Mouse (Mus musculus) cerebral cortex, adult 2 months (tissue): ENCODE data around the gene N4bp2.

Experiments
- WGBS: fragments of 180-500 bp; shearing (Covaris S2); methylation state at CpG from one replicate; pipeline ENCODE4 v1.1.7; 2018; 5-methylcytosine and 5-hydroxymethylcytosine counted together

The N4bp2 gene

DNA sequence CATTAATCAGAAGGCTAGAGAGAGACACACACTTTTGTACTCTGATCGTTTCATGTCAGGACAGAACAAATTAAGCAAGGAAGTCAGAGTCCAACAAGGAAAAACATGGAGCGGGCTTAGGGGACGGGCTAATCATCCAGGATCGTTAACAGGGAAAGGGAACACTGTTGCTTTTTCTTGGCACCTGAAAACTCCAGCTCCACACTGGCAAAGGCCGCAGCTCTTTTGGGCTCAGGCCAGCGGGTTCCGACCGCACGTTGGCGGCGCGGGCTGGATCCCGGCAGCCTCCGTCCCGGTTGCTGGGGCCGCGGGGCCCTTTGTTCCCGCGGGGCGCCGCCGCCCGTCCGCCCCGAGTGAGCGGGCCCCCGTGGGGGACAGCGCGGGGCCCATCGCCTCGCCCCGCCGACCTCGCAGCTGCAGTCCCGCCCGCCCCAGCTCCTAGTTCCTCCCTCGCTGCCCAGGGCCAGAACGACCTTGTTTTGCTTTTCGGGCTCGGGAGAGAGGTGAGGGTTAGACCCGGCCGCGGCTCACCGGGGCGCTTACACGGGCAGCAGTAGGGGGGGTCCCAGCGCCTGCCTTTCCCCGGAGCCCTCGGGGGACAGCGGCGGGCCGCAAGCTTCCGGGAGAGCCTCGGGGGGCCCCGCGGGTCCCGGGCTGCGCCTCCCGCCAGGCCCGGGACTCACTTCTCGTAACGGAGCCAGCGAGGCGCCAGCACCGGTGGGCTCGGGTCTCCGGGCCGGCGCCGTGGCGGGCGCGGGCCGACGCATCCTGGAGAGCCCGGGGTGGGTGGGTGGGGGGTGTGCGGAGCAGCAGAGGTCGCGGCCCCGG is at the start of gene N4bp2:
Gene N4bp2, plus strand, starts transcription at position 434 of the 828 bp plus-strand sequence.
- WGBS: under 1% methylated on average over 80 of the region's 80 CpGs

DNA sequence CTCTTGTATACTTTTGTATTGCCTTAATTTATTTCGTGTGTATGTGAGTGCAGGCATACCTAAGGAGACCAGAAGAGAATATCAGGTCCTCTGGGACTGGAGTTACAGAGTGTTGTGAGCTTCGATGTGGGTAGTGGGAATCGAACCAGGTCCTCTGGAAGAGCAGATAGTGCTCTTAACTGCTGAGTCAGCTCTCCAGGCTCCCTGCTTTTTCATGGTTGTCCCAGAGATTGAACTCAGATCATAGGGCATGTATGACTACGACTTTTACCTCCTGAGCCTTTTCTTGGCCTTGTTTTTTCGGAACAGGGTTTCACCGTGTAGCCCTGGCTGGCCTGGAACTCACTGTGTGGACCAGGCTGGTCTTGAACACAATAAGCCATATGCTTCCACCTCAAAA is 48.2 kb upstream of the N4bp2 start:
- WGBS: 92% methylated on average over 6 of the region's 6 CpGs

DNA sequence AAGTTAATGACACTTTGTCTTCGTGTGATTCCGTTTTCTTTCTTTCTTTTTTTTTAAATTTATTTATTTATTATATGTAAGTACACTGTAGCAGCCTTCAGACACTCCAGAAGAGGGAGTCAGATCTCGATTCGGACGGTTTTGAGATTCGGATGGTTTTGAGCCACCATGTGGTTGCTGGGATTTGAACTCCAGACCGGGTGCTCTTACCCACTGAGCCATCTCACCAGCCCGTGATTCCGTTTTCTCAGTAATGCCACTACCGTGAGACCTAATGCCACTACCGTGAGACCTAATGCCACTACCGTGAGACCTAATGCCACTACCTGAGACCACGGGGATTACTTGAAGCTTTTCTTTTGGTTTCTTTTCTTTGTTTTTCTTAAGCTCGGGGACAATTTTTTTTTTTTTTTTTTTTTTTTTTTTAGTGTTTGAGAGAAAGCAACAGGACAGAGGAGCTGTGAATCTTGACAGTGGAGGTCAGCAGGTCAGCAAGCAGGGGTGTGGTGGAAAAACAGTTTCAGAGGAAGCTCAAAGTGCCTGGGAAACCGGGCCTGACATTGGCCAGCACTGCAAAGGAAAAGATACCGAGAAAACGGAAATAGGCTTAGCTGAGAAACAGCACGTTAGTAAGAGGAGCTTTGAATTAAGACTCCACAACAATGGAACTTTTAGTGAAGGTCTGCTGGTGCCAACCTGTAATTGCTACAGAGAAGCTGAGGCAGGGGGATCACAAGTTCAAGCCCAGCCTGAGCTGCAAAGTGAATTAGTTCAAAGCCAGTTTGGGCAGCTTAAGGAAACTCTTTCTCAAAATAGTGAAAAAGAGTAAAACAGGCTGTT is 46.0 kb upstream of the N4bp2 start:
- WGBS: 85% methylated on average over 18 of the region's 18 CpGs

DNA sequence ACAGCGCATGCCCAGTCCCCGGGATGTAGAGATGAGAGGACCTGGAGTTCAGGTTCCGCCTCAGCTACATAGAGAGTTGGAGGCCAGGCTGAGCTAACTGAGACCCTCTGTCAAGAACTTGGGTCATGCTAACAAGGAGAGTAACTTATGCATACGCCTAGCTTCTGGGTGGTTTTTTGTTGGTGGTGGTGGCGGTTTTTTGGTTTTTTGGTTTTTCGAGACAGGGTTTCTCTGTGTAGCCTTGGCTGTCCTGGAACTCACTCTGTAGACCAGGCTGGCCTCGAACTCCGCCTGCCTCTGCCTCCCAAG is 45.5 kb upstream of the N4bp2 start:
- WGBS: 97% methylated on average over 8 of the region's 8 CpGs

DNA sequence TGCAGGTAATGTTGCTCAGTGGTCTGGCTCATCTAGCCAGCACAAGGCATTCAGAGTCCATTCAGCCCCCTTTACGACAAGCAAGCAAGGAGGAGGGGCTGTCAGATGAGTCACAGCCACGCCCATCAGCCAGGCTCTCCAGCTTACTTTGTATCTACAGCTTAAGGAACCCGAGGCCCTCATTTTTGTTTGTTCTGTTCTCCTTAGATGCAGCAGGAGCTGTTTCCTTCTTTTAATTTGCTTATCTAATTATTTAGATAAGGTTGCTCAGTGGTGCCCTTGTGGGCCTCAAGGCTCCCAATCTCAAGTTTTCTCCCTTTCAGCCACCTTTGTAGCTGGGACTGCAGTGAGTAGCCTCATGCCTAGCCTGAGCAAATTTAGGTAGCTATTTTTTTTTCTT is 45.0 kb upstream of the N4bp2 start:
- 52% methylated on average over 3 of the region's 3 CpGs for WGBS

DNA sequence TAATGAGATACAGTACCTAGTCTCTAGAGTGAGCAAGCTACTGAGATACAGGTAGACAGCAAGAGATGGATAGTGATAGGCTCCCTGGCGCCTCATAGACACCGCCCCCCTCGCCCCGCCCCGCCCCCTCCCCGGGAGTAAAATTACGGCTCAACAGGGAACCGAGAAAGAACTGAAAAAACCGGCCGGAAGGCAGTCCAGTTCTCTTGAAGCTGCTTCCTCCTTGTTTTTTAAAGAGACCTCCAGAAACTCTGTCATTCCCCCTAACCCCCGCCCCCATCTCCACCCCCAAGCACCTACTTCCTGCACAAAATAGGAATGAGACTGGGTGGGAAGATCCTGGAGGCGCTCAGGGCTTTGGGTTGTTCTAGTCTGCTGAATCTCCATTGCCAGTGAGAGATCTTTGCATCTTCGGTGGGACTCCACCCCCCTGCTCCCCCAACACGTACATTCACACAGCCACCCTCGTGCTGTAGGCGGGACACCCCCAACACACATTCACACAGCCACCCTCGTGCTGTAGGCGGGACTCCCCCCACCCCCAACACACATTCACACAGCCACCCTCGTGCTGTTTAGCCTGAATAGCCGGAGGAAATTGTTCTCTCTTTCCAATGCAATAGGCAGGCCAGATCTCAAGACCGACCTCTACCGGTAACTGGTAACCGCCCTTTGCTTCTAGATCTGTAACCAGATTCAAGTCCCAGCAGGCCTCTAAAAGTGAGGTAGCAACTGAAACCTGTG is 38.8 kb upstream of the N4bp2 start:
- WGBS: 1% methylated on average over 23 of the region's 23 CpGs

DNA sequence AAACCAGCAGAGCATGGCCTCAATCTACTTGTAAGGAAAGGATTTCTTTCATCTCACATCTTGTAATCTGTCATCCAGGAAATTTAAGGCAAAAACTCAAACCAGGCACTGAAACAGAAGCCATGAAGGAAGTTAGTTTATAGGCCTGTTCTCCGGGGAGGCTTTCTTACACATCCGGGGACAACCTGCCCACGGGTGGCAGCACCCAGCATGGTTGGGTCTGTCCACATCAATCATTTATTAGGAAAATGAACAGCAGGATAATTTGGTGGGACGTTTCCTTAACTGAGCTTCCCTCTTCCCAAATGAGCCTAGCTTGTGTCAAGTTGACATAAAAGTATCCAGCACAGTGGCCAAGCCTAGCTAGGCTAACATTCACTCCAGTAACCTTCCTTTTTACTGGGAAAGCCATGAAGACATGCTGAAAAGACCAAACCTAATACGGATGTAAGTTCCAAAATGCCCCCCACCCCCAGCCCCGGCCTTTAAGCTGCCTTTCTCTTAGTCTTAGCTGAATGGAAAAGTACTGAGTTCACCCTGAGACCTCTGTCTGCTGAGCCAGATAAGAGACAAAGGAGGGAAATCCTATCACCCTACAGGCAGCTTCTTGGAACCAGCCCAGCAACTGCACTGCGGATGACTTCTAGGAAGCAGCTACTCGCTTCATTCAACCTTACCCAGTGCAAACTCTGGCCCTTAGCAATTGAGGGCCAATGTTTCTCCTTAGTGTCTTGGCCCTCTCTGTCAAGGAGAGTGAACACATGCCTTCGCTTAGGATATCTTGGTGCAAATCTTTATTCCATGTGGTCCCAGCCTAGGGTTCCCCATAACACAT is 31.9 kb upstream of the N4bp2 start:
- 61% methylated on average over 9 of the region's 9 CpGs for WGBS

DNA sequence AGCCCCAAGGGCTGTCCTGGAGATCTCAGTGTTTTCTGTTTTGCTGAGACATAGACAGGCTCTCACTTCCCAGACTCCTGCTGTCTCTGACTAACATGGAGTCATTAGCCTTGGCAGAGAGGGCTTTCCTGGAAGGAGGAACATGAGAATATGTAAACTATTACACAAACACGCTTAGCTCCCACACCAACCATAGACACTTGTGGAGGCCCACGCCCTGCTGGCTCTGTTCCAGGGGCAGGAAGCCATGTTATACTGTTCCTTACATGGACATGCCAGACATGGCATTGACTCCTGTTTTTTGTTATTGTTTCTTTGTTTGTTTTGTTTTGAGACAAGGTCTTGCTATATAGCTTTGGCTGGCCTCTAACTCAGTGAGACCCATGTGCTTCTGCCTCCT is 27.7 kb upstream of the N4bp2 start:
- 73% methylated on average over 2 of the region's 2 CpGs for WGBS

DNA sequence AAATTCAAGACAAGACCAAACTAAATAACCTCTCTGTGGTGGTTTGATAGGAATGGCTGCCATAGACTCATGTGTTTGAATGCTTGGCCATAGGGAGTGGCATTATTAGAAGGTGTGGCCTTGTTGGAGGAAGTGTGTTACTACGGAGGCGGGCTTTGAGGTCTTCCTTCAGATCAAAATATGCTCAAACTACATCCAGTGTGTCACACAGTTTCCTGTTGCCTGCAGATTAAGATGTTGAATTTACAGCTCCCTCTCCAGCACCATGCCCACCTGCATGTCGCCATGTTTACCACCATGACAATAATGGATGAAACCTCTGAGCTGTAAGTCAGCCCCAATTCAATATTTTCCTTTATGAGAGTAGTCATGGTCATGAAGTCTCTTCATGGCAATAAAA is 24.0 kb upstream of the N4bp2 start:
- 95% methylated on average over 3 of the region's 3 CpGs for WGBS

DNA sequence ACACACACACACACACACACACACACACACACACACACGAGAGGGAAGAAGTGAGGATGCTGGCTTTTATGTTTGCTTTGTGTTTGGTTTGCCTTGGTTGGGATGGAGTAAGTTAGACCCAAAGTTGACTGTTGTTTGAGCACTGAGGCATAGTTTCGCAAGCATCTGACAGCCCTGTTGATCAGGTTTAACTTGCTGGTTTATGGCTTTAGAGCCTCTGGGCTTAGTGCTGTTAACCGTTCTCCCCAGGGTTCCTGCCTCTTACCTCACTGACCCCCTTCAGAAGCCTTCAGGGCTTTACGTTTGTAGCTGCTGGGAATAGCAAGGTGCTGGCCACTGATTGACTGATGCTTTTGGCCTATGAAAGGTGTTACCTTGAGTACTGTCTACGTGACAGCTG is 16.4 kb upstream of the N4bp2 start:
- 96% methylated on average over 5 of the region's 5 CpGs for WGBS

DNA sequence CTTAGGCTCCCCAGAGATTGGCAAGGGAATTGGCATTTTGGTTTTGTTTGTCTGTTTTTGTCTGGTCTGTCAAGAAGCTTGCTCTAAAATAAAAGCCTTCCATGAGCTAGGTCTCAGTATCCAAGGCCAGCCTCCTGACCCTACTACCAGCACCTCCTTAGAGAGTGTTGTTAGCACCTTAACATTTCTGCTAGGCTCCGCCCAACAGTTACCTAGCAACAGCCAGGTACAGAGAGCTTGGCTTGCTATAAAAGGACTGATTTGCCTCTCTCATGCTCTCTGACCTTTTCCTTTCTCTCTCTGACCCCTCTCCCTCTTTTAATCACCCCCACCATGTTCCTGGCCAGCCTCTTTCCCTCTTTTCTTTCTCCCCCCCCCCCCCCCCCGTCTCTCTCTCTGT is 14.9 kb upstream of the N4bp2 start:
- WGBS: 65% methylated on average over 2 of the region's 2 CpGs

DNA sequence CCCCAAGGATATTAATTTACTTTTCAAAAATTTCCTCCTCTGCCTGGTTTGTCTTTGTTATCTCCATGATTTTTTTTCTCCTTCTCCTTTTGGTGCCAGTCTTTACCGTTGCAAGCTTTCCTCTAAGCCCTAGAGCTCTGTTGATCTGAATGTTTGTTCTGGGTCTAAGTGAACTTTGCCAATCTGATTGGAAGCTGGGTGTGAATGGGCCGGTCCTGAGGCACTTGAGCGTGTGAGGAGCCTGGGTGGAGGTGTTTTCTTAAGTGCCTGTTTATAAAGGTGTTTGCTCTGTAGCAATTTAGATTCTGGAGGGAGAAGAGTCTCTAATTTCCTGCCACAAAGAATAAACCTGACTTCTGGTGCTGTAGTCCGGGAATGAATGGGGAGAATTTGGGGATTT is 11.3 kb upstream of the N4bp2 start:
- WGBS: 65% methylated on average over 4 of the region's 4 CpGs

DNA sequence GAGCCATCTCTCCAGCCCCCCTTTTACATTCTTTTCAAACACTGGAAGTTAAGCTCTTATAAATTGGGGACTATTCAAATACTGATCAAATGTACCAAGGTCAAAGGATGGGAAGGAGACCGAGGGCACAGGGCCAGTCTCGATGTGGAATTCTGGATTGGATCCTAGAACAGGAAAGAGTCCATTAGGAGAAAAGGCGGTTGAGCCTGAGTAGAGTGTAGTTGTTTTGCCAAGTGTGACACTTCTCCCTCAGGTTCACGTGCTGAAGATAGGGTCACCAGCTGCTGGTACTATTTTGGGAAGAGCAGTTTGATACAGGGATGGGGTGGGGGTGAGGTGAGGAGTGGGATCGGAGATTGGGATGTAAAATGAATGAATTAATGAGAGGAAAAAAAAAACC is 7.5 kb upstream of the N4bp2 start:
- 80% methylated on average over 5 of the region's 5 CpGs for WGBS

DNA sequence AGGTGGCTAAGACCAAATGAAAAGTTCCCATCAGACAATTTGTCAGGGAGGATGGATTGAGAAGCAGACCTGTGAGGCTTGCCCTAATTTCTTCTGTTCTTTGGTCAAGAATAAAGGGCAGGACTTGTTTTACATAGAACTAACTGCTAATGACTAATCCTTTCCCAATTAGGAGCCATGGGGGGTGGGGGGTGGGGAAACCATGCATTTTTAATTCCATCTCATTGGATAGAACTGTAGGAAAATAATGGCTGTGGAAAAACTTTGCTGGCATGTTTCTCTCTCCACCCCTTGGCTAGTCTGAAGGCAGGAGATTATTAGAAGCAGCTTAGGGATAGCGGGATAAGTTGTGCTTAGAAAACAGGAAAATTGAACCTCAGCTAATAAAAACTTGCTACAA is 6.2 kb upstream of the N4bp2 start:
- 88% methylated on average over 1 of the region's 1 CpGs for WGBS

DNA sequence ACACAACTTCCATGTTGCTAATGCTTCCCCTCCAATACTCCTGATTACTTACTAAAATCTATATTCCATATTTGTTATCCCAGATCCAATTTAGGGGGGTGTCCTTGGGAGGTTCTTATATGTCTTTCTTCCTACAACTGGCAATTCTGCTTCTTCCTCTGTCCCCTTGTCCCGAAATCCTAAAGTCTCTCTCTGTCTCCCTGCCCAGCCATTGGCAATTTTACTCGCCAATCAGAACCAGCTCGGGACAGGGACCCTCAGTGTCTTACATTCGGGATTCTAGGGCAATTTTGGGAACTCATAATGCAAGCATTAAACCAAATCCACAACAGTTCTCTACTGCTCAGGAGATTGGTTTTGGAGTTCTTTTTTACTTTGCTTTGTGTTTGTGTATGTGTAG is 3.3 kb upstream of the N4bp2 start:
- 90% methylated on average over 4 of the region's 4 CpGs for WGBS

DNA sequence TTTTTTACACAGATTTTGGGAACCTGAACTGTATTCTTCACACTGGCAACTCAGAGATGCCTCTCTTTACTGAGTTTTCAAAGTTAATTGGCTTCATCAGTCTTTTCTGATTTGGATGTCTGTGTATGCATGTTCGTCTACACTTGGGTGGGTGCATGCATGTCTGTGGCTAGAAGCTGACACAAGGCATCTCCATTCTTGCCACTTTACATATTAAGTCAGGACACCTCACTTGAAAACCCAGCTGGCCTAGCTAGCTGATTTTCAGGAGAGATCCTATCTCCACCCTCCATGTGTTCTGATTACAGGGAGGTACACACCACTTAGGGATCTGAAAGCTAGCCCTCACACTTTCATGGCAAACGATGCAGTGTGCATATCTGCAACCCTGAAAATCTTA is 2.7 kb upstream of the N4bp2 start:
- 85% methylated on average over 2 of the region's 2 CpGs for WGBS

DNA sequence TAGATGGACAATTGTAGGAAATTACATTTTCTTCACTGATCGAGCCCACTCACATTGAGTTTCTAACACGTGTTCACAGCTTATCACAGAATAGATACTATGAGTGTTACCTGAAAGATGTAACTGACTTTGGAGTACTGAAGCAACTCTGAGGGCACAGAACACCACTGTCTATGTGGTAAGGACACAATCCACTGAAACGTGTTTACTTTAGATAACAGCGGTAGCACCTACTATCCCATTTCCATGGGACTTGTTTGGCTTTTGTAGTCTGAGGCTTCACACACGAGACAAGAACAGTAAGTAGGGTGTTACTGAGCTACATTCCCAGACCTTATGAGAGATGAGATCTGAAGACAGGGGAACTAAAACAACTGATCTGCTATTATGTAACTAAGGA is 2.3 kb upstream of the N4bp2 start:
- WGBS: 77% methylated on average over 5 of the region's 5 CpGs

DNA sequence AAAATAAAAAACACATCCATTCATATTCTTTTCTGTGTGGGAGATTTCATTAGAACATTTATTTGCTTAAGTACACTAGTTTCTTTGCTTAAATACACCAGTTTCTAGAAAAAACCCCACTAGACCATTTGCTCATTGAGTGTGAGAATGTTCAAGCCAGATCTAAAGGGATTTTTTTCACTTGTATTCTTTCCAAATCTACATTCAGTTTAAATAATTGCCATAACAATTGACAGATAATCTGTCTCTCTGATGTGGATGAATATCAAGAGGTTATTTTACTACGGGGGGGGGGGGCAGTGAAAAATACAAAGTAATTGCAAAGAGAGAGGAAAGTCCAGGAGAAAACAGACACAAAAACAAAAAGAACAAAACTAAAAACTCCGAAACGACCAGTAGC is 635 bp upstream of the N4bp2 start:
- 5% methylated on average over 3 of the region's 3 CpGs for WGBS

DNA sequence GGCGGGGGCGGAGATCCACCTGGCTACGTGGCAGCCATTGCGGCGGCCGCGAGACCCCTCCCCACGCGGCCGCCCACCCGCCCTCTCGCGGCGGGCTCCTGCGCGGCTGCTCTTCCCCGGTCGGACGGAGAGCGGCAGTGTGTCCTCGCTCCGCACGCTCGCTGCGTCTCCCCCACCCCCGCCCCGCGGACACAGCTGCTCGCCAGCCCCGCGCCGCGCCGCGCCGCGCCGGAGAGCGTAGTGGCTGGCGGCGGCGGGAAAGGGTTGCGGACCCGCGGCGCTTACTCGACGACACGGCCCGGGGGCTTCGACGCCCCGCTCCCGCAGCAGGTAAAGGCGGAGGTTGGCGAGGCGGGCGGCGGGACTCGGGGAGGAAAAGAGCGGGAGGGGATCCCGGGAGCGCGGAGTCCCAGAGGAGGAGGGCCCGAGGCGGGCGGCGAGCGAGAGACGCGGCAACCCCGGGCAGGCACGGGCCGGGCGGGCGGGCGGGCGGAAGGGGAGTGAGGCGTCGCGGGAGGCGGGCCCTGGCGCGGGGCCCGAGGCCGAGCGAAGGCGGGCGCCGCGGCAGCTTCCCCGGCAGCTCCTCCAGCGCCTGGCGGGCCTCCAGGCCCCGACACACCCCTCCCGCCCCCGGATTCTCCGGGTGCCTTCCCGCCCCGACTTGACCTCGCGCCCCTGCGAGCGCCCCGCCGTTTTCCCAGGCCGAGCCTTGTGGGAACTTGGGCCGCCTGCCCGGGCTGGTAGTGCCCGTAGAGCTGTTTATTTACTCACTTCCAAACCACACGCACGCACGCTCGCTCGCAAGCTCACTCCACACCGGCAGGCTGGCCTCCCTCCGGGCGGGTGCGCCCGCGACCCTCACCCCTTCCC is 830 bp downstream of the N4bp2 start:
- WGBS: under 1% methylated on average over 98 of the region's 121 CpGs

DNA sequence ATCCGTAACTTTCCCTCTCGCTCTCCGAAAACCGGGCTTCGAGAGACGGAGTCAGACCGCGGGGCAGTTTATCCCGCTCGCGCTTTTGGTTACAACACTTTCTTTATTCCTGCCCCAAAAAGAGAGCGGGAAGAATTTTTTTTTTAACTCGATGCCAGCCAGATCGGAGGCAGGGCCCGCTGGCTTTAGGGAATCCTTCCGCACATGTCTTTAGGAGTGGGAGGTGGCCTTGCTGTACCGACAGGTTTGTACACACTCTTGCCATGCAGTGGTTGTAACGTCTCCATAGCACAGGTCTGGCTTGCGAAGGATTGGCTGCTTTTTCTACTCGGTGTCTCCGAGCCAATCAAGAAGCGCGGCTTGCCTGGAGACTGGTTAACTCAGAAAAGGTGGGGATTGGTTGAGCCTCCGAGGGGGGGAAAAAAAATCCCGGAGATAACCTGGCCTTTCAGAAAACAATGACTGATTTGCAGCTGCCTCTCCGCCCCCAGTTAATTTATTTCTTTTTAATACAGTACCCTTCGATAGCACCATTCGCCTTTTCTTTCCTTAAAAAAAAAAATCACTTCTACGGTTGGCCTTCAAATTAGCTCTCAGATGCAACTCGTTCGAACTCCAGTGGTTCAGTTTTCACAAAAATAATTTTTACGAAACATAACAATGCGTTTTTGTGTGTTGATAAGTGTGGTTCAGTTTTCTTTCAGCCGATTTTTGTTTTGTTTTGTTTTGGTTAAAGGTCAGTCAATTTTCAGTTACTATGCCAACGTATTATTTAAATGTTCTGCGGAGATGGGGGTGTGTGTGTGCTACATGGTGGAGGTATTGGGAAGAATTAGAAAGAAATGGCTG is 1.7 kb downstream of the N4bp2 start:
- WGBS: 2% methylated on average over 36 of the region's 36 CpGs
